Mouse (Mus musculus) lung, embryonic 16.5 days (tissue): Measurements from ENCODE around the gene Gm19935. TPM values are rescaled to one million over a fixed set of nuclear protein-coding genes. Genes with fewer than 3 reads are reported as not detected.

Source experiments
- ATAC-seq: fragments of 200-750 bp; cut with Nextera tagmentation; 2 replicates; pipeline ENCODE4 v1.8.0; 2017; ENCODE audit warnings: low read depth, mild to moderate bottlenecking, moderate library complexity
- H3K27ac ChIP-seq: fragments of 300-500 bp; sonication (generic); 2 replicates; pipeline ENCODE4 v1.5.1; 2014; ENCODE audit warnings: mild to moderate bottlenecking, control low read depth, low read length
- H3K27me3 ChIP-seq: fragments of 300-500 bp; sonication (generic); 2 replicates; pipeline ENCODE4 v1.6.1; 2014; ENCODE audit warnings: low read depth, low read length, mixed read lengths; ENCODE audit not compliant: control insufficient read depth, insufficient read depth
- H3K36me3 ChIP-seq: fragments of 300-500 bp; sonication (generic); 2 replicates; pipeline ENCODE4 v1.6.1; 2014; ENCODE audit warnings: low read length; ENCODE audit not compliant: control insufficient read depth, insufficient read depth
- H3K4me1 ChIP-seq: fragments of 300-500 bp; sonication (generic); replicated peaks from 2 replicates; pipeline ENCODE4 v1.6.1; 2014; ENCODE audit warnings: low read length, mixed read lengths; ENCODE audit not compliant: control insufficient read depth, insufficient read depth
- H3K4me2 ChIP-seq: fragments of 300-500 bp; sonication (generic); 2 replicates; pipeline ENCODE4 v1.6.1; 2014; ENCODE audit warnings: low read depth, low read length, control low read depth
- H3K4me3 ChIP-seq: fragments of 300-500 bp; sonication (generic); 2 replicates; pipeline ENCODE4 v1.5.1; 2014; ENCODE audit warnings: mild to moderate bottlenecking, low read length, control low read depth
- H3K9ac ChIP-seq: fragments of 300-500 bp; sonication (generic); 2 replicates; pipeline ENCODE4 v1.6.1; 2014; ENCODE audit warnings: low read length, control low read depth
- H3K9me3 ChIP-seq: fragments of 300-500 bp; sonication (generic); 2 replicates; pipeline ENCODE4 v1.6.1; 2016; ENCODE audit warnings: low read length; ENCODE audit not compliant: control insufficient read depth
- WGBS: fragments of 180-500 bp; shearing (Covaris S2); extraction: QIAGEN DNeasy Blood & Tissue Kit; methylation state at CpG from one replicate; pipeline ENCODE4 v1.1.7; 2014; 5-methylcytosine and 5-hydroxymethylcytosine counted together
- microRNA-seq: library from miRNA; unstranded; fragments of <30 nt; microRNA quantifications from one replicate; pipeline ENCODE4, GENCODE M21; 2016
- polyA plus RNA-seq: library from polyadenylated mRNA; unstranded; fragments of >200 nt; fragmentation: Nextera tagmentation; extraction: Ambion mirVana; gene quantifications from 2 replicates; pipeline ENCODE4 v1.2.1, GENCODE M21; 2015

Gene Gm19935
- polyA plus RNA-seq, 1 experiment from 2014 or later: 1.4 TPM

DNA sequence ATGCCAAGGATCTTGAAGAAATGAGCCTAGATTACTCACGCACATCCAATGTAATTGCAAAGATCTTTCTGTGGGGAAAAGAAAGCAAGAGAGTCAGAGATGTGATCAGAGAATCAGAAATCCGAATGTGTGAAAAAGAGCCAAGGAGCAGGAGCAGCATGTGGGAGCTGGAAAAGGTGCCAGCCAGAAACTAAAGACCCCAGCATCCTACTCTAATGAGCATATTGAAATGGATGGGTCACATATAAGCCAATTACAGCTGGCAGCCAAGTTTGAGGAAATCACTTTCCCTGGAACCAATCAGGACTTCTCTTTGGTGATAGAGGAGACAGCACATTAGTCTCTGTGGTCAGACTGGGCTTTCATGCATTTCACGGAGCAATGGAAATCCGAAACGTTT, 47.4 kb downstream of the Gm19935 start:
- Histone ChIP-seq H3K9me3 (no peaks in the 10 kb centered on the region), H3K4me3 (no peak overlapping the region), H3K27me3 (no peaks in the 10 kb centered on the region), H3K4me2 (no peak overlapping the region), H3K36me3 (no peaks in the 10 kb centered on the region), H3K27ac (no peak overlapping the region), H3K9ac (no peak overlapping the region), H3K4me1 (no peaks in the 10 kb centered on the region)
- no peak for ATAC-seq
- WGBS: 73% methylated on average over 5 of the region's 5 CpGs

Small RNA genes within 50 kb of the gene (microRNA-seq; reads per million reads assigned to microRNA genes)
- gene Gm44382: not detected

Other genes with a start within 250 kb of the Gm19935 start
- 95.9 and 116 TPM in 2 replicates for gene Chd9, start 11.0 kb upstream of the Gm19935 start, polyA plus RNA-seq